Mouse (Mus musculus): Measurements from ENCODE around the gene Zfp511.
A peak's percentile ranks its signal among the peaks of the same experiment; 100 is the strongest.

Zfp511 gene

DNA sequence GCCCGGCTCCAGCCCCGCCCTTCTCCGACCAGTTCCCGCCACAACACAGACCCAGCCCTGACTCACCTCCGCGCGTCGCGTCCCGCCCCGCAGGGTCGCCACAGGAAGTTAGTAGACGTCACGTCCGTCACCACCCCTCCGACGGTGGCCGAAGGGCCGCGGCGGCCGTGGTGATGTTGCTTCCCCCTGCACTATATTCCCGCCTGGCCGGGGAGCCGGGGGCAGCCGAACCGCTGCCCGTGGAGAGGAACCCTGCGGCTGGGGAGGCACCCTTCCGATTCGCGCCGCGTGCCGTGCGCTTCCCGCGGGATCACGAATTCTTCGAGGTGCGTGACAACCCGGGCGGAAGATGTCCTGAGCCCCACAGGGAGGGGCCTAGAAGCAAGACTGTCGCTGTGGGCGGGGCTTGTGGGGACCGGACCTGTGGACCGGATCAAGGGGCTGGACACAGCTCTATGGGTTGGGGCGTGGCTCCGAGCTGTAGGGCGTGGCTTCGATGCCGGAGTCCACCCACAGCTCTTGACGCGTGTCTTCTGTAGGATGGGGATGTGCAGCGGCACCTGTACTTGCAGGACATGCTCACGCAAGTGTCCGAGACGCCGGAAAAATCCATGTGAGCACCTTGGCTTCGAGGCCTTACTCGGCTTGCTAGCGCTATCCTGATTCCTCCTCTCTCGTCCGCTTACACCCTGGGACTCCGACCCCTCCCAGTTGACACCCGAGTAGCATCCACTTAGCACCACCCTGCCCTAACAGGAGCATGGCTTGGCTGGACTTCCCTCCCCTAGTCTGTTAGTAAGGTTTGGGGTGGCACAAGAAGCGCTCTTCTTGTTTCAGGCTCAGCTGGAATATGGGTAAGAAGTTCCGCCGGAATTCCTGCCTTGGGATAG, at the start of gene Zfp511, which contains the start of gene Tubgcp2:
Zfp511 (plus strand) TSS at position 111 of the 890 bp plus-strand sequence.
Tubgcp2 (minus strand) TSS at position 389 of the 890 bp plus-strand sequence.
- peak; percentile 95 for DNase-seq

DNA sequence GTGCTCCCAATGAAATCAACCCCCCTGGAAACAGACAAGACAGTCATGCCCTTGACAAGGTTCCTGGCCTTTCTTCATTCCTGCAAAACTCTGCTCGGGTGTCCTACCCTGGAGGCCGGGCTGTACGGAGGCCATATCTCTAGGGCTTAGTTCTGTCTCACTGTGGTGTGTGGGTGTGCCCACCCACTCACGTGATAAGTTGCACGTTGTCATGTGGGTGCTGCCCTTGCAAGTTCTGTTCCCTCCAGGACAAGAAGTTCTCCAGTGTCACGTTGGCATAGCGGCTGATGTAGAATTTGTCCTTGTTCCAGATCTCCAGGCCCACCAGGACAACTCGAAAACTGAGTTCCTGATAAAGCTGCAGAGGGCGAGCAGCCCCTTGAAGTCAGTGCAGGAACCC, 47.9 kb upstream of the Zfp511 start:
- no peak for DNase-seq

DNA sequence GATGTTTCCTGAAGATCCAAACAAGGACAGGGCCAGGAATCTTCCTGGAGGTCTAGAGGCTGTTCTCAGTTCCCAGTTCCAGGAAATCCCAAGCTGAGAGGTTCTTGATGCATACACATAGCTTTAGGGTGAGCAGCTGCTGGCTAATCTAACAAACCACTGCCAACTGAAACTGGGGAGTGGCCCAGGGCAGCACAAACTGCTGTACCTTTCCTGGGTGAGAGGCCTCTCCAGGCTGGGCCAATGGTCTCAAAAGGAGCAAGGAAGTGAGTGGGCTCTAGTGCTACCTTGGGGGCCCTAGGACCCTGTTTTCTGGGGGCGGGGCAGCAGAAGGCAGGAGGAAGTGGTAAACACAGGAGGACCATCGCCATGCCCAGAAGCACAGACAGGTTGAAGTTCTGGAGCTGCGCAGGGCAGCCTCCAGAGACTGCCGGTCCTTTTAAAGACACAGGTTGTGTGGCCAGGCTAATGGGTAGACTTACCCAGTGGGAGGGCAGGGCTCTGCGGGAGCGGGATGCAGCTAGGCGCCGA, 45.3 kb upstream of the Zfp511 start:
- DNase-seq: no peak

DNA sequence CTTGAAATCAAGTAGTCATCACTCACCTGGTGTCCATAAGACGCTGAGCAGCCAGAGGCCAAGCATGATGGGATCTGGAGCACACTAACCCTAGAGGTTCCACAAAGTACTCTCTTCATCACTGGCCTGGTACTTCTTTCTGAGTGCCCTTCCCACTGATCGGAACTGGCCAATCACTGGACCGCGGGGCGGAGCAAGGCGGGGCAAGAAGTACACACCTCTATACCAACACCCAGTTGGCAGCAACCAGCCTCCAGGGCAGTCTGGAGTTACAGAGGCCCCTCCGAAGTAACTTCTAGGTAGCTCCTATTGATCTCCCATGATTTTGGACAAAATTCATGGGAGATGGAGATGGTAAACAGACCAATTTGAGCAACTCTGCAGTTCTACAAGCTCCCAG, 43.8 kb upstream of the Zfp511 start, which contains the start of gene Adam8:
Adam8 (minus strand) TSS at position 157 of the 400 bp plus-strand sequence.
- no peak for DNase-seq

DNA sequence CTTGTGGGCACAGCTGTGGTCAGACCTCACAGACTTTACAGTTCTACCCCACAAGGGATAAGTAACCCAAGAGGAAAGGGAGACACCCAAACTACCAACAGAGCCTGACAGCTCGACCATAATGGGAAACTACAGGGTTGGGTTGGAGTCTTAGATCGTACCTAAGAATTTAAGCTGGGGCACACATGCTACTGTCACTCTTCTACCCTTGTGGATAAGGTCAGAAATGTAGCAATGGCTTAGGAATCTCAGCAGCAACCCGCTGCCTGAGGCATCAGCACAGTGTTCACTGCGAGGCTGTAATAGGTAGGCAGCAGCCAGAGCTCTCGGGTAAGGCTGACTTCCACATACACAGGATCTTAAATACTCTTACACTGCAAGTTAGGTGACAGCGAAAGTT, 42.7 kb upstream of the Zfp511 start:
- no peak for DNase-seq

DNA sequence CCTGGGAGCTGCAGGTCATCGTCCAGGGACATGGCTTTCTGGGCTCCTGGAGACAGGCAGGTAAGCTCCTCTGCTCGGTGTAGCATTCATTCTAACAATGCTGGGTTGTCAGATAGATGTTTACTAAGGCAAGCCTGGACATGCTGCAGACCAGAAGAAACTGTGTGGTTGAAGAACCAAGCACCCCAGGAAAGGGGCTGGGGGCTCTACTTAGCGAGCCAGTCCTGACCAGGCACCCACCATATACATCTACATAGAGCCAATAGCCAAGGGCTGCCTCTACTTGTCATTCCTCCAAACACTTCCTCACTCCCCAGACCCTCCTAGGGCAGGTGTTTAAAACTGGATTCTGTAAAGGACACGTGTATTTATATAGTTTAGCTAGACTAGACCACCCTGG, 42.0 kb upstream of the Zfp511 start:
- no peak for DNase-seq

DNA sequence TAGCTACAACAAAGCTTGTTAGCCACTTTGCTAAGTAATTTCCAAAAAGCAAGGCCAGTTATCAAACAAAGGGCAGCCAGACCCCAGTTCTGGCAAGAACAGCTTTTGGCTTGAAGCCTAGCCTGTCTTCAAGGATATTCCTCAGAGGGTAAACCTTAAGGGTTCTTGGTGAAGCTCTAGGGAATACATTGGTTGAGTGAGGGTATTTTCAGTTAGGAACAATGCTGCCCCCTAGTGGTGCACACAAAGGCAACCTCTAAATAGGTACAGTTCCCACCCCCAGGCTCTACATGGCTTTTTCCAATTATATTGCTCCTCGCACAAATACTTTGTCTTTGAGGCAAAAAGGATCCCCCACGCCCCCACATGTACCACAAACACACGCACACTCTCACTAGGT, 41.5 kb upstream of the Zfp511 start:
- peak; percentile 55 to 71 for DNase-seq

DNA sequence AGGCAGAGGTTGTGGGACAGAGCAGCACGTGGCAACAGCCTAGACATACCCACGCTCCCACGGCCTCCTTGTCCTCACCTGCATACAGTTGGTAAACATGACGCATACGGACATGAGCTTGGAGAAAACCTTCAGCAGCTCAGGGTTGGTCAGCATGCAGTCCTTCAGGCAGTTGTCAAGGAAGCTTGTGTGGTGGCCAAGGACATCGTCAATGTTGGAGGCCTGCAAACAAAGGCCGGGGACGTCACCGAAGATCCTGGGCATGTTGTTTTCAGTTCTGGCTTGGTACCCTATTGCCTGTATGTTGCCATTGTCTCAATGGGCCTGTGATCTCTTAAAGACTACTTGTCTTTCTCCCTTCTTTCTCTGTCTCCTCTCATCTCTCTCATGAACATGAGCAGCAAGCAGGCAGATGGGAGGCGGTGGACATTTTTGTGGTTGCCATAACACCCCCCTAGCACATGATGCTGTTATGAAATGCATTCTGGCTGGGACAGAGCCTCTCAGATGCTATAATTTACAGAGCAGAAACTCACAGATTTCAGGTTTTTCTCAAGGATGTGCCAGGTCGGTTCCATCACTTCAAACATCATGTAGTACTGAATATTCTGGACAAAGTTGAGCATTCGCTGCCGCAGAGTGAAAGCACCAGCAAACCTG, 37.4 kb upstream of the Zfp511 start:
- no peak for DNase-seq

DNA sequence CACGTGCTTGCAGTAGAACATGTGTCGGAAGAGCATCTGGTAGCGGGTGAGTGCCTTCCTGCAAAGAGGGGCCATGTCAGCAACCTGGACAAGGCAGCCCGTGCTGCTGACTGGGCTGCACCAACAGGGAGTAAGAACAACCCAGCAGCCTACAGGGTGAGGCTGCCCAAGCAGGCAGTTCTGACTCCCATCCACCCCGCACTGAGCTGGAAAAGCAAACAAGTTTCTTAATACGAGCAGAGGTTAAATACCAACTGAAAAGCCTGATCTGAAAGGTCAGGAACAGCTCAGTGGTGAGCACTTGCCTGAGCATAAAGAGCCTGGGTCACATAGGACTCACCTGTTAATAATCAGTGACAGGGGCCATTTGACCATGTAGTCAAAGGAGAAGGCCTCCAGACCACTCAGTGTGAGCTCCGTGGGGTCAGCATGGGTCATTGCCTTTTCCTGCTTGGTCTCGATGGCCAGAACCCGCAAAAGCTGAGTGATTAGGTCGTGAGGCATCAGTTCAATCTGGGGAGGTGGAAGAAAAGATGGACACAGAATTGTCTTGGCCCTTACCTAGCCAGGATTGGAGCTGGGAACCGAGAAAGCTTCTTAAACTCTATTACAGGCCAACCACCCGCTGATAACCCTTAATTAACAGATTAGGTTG, 35.0 kb upstream of the Zfp511 start:
- DNase-seq: no peak

DNA sequence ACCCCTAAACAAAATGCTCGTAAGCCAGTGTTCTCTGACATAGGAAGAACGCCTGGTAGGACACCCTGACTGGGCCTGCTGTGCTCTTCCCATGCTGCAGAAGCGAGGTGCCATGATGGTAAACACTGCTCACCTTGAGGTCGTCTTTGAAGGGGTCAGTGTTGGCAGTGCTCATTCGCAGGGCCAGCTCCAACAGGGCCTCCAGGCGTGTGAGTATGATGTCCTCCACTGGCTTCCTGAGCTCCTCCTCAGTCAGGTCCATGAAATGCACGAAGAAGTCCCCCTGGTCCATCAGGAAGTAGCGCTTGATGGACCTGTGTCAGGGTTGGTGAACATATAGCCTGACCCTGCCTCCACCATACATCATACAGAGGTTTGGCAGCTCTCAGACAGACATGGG, 31.5 kb upstream of the Zfp511 start:
- DNase-seq: no peak

DNA sequence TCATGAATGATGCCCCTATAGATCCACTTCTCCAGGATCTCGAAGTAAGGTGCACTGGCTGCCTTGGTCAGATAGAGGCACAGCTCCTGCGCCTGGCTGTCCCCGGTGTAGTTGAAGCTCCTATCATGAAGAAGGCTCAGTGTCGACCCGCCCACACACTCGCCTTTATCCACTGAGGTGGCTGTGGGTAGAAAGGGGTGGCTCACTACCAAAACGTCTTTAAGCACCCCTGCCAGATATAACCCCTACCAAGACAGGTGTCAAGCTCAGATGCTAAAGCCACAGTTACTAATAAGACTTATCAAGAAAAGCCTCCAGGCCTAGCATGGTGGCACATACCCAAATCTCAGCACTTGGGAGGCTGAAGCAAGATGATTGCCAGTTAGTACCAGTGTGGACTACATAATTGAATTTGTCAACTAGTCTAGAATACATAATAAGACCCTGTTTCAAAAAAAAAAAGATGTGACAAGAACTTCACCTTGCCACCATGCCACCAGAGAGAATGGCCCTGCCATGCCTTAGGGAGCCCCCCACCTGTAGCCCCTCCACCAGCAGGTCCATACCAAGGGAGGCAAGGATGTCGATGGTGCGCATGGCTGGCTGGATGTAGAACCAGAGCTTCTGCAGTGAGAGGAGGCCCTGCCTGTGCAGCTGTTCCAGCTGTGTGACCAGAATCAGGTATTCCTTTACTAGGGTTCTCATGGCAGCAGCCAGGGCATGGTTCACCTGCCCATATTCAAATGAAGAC, 29.2 kb upstream of the Zfp511 start:
- DNase-seq: no peak

DNA sequence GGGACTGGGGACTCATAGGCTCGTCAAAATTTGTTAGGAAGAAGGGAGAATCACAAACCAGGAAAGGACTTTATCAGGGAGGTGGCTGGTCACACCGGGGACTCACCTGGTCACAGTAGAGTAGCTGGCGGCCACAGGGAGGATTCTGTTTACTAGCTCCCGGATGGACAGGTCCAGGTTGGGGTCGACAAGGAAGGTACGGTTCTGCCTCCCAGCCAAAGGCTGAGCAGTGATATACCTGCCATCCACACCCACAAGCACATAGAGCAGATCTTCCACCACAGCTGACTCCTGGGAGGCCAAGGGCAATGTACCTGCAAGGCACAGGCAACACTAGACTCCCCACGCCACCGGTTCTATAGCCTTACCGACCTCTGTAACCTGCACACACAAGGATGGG, 28.4 kb upstream of the Zfp511 start:
- no peak for DNase-seq

DNA sequence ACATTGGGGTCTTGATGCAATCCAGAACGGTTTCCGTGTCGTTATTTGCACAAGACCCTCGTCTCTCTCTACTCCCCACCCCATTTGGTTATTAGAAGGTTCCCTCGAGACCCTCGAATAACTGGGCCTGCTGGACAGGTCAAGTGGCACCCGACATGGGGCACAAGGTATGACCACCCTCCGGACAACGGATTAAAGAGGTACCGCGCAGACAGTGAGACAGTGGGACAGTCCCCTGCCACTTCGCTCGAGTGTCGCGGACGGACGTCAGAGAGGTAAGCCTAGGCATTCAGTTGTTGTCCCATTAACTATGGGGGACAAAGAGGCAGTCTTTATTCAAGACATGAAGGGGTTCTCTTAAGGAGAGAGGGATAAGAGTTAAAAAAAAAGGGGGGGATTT, 24.9 kb upstream of the Zfp511 start:
- no peak for DNase-seq

DNA sequence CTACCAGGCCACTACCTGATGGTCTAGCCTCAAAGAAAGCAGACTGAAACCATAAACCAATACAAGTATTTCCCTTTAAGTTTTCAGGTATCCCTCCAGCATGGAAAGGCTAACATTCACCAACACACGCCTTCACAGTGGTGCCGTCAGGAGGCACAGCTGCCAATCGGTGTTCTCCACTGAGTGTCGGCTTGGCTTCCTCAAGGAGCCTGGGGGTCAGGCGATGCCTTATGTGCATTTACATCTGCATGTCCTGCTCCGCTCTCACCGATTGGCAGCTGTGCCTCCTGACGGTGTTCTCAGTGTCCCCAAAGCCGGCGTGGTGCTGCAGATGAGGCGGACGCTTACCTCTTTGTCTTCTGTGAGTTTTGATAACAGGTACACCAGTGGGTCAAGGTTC, 4.4 kb upstream of the Zfp511 start:
- DNase-seq: no peak

DNA sequence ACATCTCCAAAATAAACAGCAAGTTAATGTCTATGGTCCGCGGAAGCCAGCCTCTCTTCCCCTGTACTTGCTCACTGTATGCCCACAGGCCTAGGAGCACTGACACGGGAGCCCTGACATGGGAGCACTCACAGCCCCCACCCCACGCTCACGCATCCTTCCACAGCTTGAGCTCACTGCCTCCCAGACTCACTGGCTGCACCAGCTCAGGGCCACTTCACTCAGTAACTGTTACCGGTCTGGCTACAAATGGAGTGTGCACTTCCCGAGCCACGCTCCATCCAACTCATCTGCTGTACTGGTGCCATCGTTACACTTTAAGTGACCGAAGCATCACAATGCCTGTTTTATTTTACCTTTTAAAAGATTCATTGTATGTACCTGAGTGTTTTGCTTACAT, 3.8 kb upstream of the Zfp511 start:
- DNase-seq: no peak

DNA sequence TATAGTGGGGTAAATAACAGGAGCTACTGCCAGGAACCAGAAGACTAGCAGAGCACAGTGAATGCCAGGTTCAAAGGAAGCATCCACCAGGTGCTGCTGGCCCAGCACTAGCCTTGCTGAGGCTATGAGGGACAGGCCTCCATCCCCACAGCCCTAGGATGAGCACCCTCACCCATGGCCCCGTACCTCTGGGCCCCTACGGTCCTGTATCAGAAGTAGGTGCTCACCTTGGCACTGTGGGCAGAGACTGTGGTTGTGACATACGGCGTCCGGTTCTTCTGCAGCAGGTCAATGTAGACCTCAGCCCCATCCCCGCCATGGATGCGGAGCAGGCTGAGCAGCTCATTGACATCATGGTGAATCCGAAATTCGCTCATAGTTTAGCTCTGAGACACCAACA, 2.8 kb upstream of the Zfp511 start:
- DNase-seq: no peak

DNA sequence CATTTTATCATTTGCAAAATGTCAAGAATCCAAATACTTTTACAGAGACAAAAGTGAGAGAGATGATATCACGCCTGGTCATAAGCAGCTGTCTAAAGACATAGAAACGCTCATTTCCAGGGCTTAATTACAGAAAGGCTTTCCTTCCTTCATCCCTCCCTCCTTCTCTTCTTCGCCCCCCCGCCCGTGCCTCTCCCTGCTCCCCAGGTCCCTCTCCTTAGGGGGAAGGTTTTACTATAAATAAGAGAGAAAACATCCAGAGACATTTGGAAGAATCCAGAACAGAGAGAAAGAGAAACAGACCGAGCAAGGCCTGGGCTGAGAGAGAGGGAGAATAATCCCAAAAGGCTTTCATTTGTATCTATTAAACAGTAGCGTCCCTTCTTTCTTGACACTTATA, 735 bp upstream of the Zfp511 start:
- no peak for DNase-seq

DNA sequence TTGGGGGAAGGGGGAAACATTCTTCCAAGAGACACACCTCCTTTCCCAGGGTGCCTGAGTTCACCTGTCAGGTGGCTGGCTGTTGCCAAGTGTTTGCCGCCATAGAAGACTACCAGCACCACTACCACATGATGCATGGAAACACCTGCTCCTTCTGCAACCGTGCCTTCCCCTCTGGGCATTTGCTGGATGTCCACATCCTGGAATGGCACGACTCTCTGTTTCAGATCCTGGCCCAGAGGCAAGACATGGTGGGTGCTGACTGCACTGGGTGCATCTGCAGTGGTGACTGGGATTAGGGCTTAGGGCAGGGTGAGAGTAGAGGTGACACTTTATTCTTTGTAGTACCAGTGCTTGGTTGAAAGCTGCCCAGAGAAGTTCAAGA, 972 bp downstream of the Zfp511 start:
- no peak for DNase-seq

DNA sequence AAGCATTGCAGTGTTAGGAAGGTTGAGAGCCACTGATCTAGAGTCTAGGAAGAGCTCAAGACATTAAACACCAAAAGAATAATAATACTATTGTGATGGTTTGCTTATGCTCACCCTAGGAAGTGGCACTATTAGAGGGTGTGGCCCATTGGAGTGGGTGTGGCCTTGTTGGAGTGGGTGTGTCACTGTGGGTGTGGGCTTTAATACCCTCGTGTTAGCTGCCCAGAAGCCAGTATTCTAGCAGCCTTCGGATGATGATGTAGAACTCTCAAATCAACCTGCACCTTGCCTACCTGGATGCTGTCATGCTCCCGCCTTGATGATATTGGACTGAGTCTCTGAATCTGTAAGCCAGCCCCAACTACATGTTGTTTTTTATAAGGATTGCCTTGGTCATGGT, 6.5 kb downstream of the Zfp511 start:
- DNase-seq: no peak

DNA sequence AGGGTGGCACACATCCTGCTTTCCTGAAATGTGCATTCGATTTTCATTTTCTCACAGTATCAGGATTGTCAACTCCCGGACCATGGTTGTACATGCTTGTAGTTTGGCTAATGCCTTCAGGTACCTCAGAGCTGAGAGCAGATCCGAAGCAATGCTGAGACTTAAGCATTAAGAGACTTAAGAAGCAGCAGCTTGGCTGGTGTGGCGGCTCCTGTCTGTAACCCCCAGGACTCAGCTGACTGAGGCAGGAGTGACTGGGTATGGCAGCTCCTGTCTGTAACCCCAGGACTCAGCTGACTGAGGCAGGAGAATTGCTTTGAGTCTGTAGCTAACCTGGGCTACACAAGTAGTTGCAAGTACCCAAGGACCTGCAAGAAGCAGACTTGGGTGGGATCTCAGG, 9.4 kb downstream of the Zfp511 start:
- DNase-seq: no peak

DNA sequence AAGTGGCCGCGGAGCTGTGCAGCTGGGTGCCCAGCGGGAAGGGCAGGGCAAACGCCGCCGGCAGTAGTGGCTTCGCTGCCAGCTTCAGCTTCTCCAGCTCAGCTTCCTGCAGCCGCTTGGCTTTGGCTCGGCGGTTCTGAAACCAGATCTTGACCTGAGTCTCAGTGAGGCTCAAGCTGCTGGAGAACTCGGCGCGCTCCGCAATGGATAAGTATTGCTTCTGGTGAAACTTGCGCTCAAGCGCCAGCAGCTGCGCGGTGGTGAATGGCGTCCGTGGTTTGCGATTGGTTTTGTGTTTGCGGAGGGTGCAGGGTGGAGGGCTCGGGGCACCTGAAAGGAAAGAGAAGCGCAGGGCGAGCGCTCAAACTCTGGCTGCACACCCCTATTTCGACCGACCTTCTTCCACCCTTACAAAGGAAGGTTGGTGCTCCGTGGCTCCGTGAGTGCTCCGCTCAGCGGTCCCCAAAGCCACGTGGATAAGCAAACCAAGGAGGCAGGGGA, 11.7 kb downstream of the Zfp511 start:
- no peak for DNase-seq

DNA sequence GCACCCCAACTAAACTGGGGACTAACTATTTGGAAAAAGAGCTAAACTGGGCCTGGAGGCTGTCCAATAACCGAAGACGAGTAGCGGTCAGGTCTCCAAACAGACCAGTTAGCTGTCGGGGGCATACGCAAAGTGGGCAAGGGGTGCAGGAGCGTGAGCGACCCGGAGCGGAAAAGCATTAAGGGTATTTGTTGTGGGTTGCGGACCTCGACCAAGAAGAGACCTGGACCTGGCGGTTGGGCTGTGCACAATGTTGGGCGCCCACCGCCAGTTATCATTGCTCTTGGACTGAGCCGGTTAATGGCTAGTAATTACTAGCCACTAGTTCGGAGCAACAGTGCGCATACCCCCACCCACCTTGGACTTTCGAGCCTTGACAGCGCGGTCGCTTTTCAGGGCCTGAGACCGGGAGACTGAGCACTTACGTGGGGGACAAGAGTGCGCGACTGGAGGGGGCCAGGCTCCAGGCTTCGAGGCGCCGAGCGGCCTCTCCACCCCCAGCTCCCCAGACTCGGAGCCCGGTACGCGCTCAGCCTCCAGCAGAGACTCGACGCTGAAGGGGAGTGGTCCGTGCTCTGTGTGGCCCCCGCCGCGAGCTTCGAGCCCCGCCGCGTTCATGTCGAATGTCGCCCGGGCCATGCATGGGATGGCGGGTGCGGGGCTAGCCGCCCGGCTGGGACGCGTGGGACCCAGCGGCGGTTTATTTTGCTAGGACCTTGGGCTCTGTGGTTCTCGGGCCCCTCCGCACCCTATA, 12.3 kb downstream of the Zfp511 start, which contains the start of gene Msx3:
Msx3 (minus strand) TSS at position 729 of the 754 bp plus-strand sequence.
- no peak for DNase-seq
